Mouse (Mus musculus) bone marrow, adult 2 months (tissue): ENCODE measurements around the gene 0610040J01Rik. TPM values are rescaled to one million over a fixed set of nuclear protein-coding genes. Genes with fewer than 3 reads are reported as not detected.

Source experiments
- H3K27ac ChIP-seq: fragments of 200-500 bp; 2 replicates; pipeline ENCODE4 v1.5.1; 2012; ENCODE audit warnings: low read depth, mild to moderate bottlenecking, control low read depth, inconsistent platforms, low read length; ENCODE audit not compliant: control insufficient read depth, poor library complexity, insufficient read depth
- H3K4me1 ChIP-seq: fragments of 200-500 bp; 2 replicates; pipeline ENCODE4 v1.6.1; 2011; ENCODE audit warnings: low read length; ENCODE audit not compliant: control insufficient read depth, insufficient read depth
- H3K4me3 ChIP-seq: fragments of 200-500 bp; replicated peaks from 2 replicates; pipeline ENCODE3; 2011; ENCODE audit warnings: mild to moderate bottlenecking, low read depth, low read length, control low read depth; ENCODE audit not compliant: control insufficient read depth
- CTCF ChIP-seq: fragments of 200-500 bp; IDR thresholded peaks from 2 replicates; pipeline ENCODE4 v1.5.1; 2011; ENCODE audit warnings: low read length, control low read depth; ENCODE audit not compliant: control insufficient read depth, insufficient read depth
- POLR2A ChIP-seq: fragments of 200-500 bp; IDR thresholded peaks from 2 replicates; pipeline ENCODE4 v1.6.1; 2011; ENCODE audit warnings: low read depth, mild to moderate bottlenecking, control low read depth, low read length, borderline replicate concordance; ENCODE audit not compliant: control insufficient read depth
- WGBS: fragments of 180-500 bp; shearing (Covaris S2); methylation state at CpG from one replicate; pipeline ENCODE4 v1.1.7; 2018; 5-methylcytosine and 5-hydroxymethylcytosine counted together
- polyA plus RNA-seq: library from polyadenylated mRNA; stranded (reverse); fragments of >200 nt; gene quantifications from 2 replicates; pipeline ENCODE4 v1.2.4, GENCODE M21; 2011; ENCODE audit warnings: low replicate concordance; ENCODE audit not compliant: missing spikeins, insufficient read depth, insufficient read length

Gene 0610040J01Rik
- polyA plus RNA-seq, 1 experiment: 2.2 TPM

DNA sequence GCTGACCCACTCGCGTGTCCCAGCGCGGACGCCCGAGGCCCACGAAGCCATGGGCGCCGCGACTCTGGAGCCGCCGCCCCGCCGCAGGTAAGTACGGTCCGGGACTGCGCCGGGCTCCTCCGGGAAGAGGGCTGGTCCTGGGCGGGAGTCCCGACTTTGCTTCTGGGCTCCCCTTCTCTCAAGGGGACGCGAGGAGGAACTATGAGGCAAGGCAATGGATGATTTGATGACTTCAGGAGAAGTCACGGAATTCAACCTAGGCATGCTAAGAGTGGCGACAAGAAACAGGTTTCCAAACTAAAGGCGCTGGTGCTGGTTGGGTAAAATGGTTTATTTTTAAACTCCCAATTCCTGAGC, 324 bp downstream of the 0610040J01Rik start:
- no peak overlapping the region for H3K4me3 ChIP-seq
- TF ChIP-seq CTCF: no peak
- no peak for TF ChIP-seq POLR2A
- WGBS: 2% methylated on average over 26 of the region's 26 CpGs
- H3K4me1 ChIP-seq: no peaks in the 10 kb centered on the region; the same call in 1 of the 2 replicates
- H3K27ac ChIP-seq: no peak overlapping the region

DNA sequence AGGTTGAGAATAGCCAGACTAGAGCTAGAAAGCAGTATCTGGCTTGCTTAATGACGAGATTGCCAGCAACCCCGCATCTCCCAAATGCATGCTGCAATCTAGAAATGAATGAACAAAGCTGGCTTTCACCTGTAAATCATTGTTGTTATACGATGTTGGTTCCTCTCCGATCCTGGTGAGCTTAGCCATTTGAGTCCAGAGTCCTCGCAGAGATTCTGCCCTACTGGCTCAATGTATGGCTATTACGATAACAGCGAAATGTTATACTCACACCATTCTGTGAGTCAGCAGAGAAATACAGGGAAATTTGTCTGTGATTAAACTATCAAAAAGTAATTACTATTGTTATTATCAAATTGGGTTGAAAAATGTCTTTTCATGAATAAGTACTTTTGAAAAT, 4.5 kb downstream of the 0610040J01Rik start:
- Histone ChIP-seq H3K4me3 (no peak overlapping the region), H3K27ac (no peak overlapping the region), H3K4me1 (no peaks in the 10 kb centered on the region; the same call in 1 of the 2 replicates)
- 88% methylated on average over 7 of the region's 7 CpGs for WGBS
- no peak for TF ChIP-seq CTCF
- TF ChIP-seq POLR2A: no peak

DNA sequence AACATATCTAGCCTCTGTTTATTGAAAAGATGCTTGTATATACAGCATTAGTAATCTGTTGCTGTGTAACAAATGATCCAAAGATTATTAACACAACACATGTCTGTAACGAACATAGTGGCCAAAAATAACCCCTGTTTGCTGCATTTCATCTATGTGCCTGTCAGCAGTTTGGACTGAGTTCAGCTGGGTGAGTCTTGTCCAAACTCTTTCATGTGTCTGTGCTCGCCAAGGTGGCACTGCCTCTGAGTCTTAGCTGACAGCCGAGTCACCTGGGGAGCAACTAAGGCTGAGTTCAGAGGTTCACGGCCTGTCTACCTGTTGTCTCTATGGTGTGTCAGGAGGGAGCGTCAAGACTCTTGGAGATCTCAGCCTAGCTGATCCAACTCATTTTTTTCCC, 5.1 kb downstream of the 0610040J01Rik start:
- H3K27ac ChIP-seq: no peak overlapping the region
- H3K4me3 ChIP-seq: no peak overlapping the region
- TF ChIP-seq CTCF (no peak), POLR2A (no peak)
- 84% methylated on average over 5 of the region's 5 CpGs for WGBS
- no peaks in the 10 kb centered on the region; the same call in 1 of the 2 replicates for H3K4me1 ChIP-seq

DNA sequence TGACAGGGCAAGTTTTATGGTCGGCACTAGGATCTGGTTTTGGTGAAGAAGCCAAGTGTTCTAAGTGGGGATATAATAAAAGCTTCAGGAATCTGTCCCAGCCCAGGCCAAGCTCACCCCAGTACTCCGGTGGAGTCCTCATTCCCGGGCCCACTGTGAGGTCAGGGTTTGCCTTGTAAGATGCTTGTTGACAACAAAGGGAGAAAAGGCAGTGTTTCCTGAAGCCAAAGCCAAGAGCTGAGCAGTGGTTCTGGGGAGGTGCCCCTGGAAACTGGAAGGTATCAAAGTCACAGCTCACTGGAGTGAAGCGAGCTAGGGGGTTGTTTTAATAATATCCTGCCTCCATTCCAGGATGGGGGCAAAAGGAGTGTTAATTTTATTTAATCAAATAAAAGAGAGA, 6.8 kb downstream of the 0610040J01Rik start:
- no peak overlapping the region for H3K27ac ChIP-seq
- TF ChIP-seq CTCF (no peak), POLR2A (no peak)
- 69% methylated on average over 4 of the region's 4 CpGs for WGBS
- no peak overlapping the region for H3K4me3 ChIP-seq
- no peaks in the 10 kb centered on the region for H3K4me1 ChIP-seq

- Histone ChIP-seq H3K27ac (no peak overlapping the region), H3K4me3 (no peak overlapping the region), H3K4me1 (no peaks in the 10 kb centered on the region)
- 69% methylated on average over 6 of the region's 6 CpGs for WGBS
- no peak for TF ChIP-seq CTCF
- TF ChIP-seq POLR2A: no peak
Measured at GRCm38 (mm10) chr5:63819519-63819918, 7.4 kb downstream of the 0610040J01Rik start.

- no peak for TF ChIP-seq POLR2A
- peak; percentile 50; the same call in 1 of the 2 replicates for TF ChIP-seq CTCF
- 62% methylated on average over 5 of the region's 5 CpGs for WGBS
- H3K27ac ChIP-seq: no peak overlapping the region
- H3K4me3 ChIP-seq: no peak overlapping the region
- no peaks in the 10 kb centered on the region for H3K4me1 ChIP-seq
Measured at GRCm38 (mm10) chr5:63821176-63821575, 9.0 kb downstream of the 0610040J01Rik start.

DNA sequence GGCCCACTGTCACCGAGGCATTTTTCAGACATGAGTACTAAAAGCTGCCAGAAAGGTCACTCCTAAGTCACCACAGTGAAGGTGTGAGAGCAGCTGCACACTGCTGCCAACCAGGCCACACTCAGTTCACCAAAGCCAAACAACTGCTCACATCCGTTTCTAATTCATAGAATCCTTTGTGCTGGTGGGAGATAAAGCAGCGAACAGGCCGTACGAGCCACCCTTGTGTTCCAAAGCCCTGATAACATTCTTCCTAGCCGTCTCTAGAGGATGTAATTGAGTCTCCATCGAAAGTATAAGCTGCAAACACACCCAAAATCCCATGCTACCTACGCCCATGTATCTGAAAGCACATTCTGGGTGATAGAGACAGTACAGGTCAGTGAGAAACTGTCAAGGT, 9.7 kb downstream of the 0610040J01Rik start:
- no peak overlapping the region for H3K4me3 ChIP-seq
- no peak for TF ChIP-seq CTCF
- no peak for TF ChIP-seq POLR2A
- H3K27ac ChIP-seq: no peak overlapping the region
- H3K4me1 ChIP-seq: no peaks in the 10 kb centered on the region
- WGBS: 64% methylated on average over 8 of the region's 8 CpGs

- TF ChIP-seq POLR2A (no peak), CTCF (no peak)
- peaks cover 3% of the 10 kb centered on the region for H3K4me1 ChIP-seq
- WGBS: 71% methylated on average over 10 of the region's 10 CpGs
- H3K27ac ChIP-seq: no peak overlapping the region
- H3K4me3 ChIP-seq: no peak overlapping the region
Measured at GRCm38 (mm10) chr5:63823362-63824332, 11.5 kb downstream of the 0610040J01Rik start.
